Mouse (Mus musculus): ENCODE results near the gene Zmiz1.
A peak's percentile ranks its signal among the peaks of the same experiment; 100 is the strongest.

Zmiz1 gene

GRCm38 (mm10) chr14:25474017-25474416, 15.0 kb downstream of the Zmiz1 start:
- DNase-seq, result no peak

- DNase-seq, result no peak
Observed at GRCm38 (mm10) chr14:25474732-25475131, 15.7 kb downstream of the Zmiz1 start.

DNA sequence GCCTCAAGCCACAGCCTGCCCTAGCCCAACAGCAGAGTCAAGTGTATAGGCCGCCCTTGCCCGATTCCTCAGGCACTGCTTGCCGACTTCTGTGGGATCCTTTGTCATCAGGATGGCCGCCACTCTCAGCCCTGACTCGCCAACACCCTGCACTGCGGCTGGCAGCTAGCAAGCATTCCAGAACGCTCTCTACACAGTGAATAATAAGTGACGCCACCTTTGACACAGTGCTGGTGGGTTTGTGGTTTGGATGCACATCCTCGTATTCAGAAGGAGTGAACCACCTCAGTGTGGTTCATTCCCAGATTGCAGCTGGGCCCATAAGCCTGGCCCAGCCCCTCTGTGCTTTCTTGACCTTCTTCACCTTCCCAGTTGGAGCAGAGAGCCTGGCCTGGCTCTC, 17.1 kb downstream of the Zmiz1 start:
- no peak for DNase-seq

GRCm38 (mm10) chr14:25476453-25476852, 17.5 kb downstream of the Zmiz1 start:
- peak; percentile 86 for DNase-seq

DNA sequence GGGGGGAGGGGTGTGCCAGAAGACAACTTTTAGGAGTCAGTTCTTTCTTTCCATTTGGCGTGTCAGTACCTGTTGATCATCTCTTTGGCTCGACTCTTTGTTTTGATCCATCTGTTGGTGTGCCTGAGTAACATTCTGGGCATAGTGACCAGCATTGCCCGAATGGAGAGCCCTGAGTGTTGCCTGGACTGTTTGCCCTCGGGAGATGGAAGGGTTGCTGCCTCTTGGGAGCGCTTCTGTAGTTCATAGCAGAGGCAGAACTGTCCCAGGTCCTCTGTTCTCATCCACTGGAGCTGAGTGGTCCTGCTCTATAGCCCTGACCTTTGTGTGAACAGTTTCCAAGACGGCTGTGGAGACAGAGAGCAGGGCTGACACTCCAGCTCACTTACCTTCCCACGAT, 18.3 kb downstream of the Zmiz1 start:
- DNase-seq, result peak; percentile 54

DNA sequence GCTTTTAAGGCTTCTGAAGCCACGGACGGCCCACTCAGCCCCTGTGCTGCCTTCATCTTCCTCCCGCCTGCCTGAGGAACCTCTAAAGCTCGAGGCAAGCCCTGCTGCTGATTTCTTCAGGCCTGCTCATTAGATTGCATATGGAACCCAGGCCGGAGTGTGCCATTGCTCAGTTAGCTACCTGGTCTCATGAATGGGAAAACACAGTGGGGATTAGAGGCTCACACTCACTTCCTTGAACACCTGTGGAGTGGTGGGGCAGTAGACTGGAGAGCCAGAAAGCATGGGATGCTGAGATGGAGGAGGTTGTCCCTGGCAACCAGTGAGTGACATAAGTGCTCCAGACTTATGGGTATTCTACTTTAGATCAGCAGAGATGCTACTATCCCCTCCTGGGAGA, 19.3 kb downstream of the Zmiz1 start:
- DNase-seq, result no peak

DNA sequence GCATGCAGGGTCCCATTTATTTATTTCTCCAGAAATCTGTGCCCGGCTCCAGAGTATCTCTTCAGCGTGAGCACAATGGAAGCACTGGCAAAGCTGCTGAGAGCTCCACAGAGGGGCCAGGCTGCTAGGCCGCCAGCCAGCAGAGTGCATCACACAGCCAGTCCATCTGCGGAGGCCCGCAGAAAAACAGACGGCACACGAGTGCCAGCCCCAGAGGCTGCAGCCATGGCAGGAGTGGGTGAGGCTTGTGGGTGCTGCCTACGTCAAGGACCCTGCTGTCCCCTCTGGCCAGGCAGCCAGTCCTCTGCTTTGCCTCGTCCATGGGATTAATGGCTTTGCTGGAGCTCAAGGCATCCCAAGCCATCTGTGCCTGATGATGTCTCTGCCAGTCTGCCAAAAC, 19.8 kb downstream of the Zmiz1 start:
- peak; percentile 72 for DNase-seq

DNA sequence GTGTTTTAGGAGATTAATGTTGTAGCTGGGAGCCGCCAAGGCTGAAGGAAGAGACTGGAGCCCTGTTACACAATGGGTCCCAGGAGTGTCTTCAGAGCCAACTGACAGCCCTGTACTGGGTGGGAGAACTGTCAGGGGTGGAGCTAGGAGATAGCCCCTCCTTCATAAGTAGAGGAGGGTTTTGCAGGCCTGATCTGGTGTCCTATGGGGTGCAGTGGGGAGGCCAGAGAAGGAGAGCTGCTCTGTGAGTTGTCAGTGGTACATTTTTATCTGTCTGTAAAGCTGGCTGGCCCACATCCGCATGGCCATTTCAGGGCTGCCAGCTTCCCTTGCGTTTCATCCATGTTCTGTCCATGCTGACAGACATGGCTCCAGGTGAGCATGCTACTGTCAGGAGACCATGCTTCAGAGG, 20.9 kb downstream of the Zmiz1 start:
- peak; percentile 46 for DNase-seq

DNA sequence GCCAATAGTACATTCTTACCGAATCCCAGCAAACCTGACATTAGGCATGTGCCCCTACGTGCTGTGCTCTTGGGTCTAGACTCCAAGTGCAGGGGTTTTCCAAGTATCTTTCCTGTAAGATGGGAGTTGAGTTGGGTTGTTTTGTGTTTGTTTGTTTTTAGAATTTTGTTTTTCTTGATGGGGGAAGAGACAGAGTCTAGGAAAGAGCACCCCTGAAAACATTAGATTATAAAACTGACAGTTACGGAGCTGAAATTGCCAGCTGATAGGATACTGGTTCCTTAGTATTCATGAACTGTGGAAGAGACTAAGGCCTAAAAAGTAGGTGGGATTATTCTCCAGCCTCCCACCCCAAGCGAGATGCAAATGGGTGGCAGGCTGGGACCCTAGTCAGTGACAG, 21.5 kb downstream of the Zmiz1 start:
- no peak for DNase-seq

DNA sequence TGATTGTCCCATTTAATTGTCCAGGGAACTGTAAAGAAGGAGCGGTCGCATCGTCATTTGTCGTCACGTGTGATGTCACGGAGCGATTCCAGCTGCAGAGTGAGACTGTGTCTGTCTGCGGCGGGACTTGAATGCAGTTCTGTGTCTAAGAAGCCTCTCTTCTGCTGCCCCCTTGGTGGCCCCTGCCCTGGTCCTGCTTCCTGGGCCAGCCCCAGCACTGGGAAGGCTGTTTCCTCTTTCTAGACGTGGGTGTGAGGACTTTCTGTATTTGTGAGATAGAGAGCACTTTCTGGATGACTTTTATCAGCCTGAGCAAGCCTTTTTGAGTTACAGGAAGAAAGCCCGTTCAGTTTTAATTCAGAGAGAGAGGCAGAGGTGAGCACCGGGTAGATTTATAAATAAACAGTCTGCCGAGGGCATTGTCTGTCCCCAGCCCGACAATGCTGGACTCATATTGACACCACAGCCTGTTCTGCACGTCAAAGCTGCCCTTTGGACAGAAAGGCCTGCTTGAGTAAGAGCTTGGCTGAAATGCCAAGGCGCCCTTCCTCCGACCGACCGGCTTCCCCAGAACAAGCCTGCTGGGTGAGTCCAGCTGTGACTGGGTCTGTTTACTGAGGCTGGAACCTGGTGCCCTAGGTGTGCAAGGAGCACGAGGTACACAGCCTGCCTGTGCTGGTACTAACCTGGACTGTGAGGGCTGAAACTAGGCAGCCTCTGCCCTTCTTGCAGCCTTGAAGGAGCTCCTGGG, 22.1 kb downstream of the Zmiz1 start:
- DNase-seq, result peak; percentile 54

- DNase-seq, result peak; percentile 52
Observed at GRCm38 (mm10) chr14:25481667-25482331, 22.8 kb downstream of the Zmiz1 start.

DNA sequence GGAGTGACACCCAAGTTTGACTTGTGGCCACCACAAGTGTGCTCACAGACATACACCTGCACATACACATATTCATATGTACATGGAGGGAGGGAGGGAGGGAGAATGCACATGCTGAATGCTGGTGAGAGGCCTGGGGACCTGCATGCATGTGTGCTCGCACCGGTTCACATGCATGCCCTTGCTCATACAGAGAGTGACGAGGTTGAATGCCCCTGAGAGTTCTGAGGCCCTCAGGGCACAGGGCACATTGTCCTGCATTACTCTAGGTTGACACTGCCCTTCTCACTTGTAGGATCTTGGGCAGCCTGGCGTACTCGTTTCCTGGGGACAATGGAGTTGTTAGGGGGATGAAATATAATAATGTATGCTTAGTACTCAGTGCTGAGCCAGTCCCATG, 23.4 kb downstream of the Zmiz1 start:
- DNase-seq, result no peak

- DNase-seq, result no peak
Observed at GRCm38 (mm10) chr14:25483285-25483684, 24.3 kb downstream of the Zmiz1 start.

DNA sequence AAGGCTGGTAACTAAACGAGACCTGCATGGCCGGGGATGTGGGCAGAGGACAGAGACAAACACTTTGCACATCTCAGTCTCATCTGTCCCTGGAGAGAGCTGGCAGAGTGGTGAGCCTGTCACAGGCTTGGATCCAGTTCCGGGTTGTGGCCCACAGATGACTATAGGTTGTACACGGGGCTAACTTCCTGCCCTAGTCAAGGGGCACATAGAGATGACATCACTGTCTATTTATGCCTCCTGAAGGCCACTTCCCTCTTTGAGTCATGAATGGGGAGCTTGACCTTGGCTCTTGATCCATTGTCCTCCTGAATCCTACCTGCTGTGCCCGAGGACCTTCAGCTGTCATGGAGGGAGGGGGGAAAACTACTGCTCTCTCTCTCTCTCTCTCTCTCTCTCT, 25.1 kb downstream of the Zmiz1 start:
- DNase-seq, result no peak

DNA sequence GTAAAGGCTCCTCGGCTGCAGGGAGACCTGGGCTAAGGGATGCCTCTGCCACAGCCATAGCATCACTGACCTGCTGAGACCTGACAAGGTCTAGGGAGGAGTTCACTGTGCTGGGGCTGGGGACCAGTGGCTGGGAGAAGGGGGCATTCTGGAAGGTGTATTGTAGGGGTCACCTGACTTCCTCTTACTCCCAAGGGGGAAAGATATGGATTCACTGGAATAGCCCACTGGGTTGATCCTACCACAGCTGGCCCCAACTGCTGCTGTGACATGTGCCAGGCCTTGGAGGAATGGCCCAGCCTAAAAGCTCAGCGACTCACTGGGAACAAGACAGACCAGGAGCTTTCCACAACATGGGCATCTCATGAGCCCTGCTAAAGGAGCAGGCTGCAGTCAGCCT, 27.2 kb downstream of the Zmiz1 start:
- no peak for DNase-seq

GRCm38 (mm10) chr14:25486742-25487469, 27.9 kb downstream of the Zmiz1 start:
- DNase-seq, result peak; percentile 61

DNA sequence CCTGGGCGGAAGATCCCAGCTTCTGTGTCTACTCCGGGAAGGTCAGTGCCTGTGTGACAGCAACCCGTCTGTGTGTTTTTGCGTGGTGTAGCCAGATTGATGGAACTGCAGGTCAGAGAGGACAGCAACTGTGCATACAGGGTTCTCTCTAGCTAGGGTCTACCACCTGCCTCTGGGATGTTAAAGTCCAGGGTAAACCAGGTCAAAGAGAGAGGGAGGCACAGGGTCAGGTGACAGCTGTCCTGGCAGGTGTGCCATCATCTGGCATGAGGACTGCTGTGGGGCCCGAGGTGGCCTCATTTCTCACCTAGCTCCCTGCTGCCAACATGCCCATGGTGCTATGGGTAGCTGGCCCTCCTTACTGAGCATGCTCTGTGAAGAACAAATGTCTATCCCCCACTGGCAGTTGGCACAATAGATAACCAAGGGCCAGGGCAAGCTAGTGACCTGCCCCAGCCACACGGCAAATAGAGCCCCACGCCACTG, 28.5 kb downstream of the Zmiz1 start:
- DNase-seq, result peak; percentile 77

GRCm38 (mm10) chr14:25488097-25488613, 29.2 kb downstream of the Zmiz1 start:
- peak; percentile 90 for DNase-seq

DNA sequence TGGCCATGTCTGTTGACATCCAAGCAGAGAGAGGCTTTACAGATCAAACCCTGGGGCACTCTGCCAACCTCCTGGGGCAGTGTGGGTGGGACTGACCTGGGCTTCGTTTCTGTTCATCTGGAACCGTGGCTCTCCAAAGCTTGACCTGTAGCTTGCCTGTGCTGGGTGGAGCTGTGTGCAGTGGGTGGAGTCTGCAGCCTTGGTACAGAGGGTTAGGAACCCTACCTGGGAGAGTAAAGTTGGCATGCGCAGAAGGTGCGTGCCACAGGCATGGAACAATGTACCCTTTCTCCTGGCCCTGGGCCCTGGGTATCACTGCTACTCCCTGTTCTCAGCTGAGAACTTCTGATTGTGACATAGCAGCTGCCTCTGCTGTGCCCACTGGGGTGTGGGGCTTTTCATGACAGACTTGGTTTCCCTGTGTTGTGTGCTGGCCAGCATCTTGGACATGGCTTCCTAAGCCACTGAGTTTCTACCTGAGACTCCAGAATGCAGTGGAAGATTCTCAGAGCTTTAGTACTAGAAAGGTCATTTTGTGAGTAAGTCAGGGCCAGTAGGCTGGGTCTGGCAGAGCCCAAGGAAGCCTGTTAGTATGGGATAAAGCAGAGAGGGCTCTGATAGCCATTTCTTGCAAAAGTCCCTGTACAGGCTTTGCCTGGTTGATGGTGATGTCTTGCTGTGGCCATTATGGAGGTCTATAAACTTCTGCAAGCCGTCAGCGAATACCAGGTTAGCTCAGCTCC, 30.5 kb downstream of the Zmiz1 start:
- peak; percentile 81 for DNase-seq

GRCm38 (mm10) chr14:25491961-25492360, 33.0 kb downstream of the Zmiz1 start:
- DNase-seq, result no peak

DNA sequence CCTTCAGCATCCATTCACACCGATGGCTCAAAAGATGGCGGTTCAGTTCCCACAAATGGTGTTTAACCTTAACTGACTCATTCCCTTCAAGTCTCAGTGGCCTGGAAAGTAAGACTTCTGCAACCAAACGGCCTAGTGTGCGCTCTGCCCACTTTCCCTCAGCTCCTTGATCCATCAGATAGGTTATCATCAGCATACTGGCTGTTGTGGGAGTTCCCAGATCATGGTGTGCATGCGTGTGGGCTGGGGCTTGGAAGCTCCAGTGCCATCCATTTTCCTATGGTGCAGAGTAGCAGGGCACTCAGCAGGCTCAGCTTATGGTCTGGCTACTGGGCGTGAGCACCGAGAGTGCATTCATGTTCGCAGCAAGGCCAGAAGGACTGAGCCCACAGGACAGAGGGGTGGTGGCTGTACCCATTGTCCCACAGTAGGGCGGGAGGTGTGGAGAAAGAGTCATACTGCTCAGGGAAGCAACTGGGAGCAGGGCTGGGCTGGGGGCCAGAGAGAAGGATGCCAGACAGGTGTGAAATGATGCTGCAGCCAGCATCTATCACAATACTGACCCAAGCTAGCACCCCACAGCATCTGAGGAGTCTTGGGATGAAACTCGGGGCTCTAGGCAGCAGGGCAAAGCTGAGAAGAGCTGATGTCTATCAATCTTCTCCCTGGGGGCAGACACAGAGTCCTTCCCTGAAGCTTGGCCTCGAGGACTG, 33.7 kb downstream of the Zmiz1 start:
- peak; percentile 55 for DNase-seq
